Mouse (Mus musculus): ENCODE measurements at regions not wholly inside any gene's neighbourhood (a gene's known extent, or its start where the extent isn't known, plus 50 kb on each side); places are given as distances from the start of the nearest gene placed in this dataset.

DNA sequence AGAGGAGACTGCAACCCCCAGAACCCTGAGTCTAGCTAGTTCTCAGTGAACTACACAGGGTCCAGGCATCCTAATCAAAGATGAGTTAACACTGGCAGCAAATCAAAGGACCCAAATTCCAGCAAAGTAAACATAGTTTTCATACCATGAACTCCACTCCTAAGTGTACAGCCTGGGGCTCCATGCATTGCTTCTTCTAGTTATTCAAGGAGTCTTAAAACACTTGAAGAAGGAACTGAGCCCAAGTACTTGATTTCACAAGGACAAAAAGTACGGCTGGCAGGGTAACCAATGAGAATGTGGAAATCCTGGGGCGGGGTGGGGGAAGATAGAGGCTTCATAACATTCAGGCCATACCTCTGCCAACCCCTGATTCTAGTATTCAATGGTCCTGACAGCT lies 297.0 kb upstream of the Tle4 start:
- DNase-seq (ENCODE audit: low spot score) (no peak), ATAC-seq (replicated peaks; ENCODE audit: low FRiP score) (no peak)
- 87% methylated on average over 2 of the region's 2 CpGs for WGBS
- no peaks in the 10 kb centered on the region for H3K36me3 ChIP-seq (ENCODE audit: control insufficient read depth, insufficient read depth, low read length)
- peaks cover 10% of the 10 kb centered on the region; the same call in 1 of the 2 replicates for H3K4me1 ChIP-seq (replicated peaks; ENCODE audit: control insufficient read depth, insufficient read depth, low read length)
- no peak overlapping the region for H3K4me3 ChIP-seq (ENCODE audit: low read depth, low read length)
- H3K4me2 ChIP-seq (ENCODE audit: low read depth, low read length, severe bottlenecking), result no peak overlapping the region
- no peaks in the 10 kb centered on the region for H3K9me3 ChIP-seq (ENCODE audit: control insufficient read depth, low read length)
- H3K27me3 ChIP-seq (ENCODE audit: control insufficient read depth, insufficient read depth, low read length), result no peaks in the 10 kb centered on the region; the same call in 1 of the 2 replicates
- no peak overlapping the region for H3K27ac ChIP-seq (ENCODE audit: low read depth, low read length)
- H3K9ac ChIP-seq (ENCODE audit: low read length), result no peak overlapping the region

DNA sequence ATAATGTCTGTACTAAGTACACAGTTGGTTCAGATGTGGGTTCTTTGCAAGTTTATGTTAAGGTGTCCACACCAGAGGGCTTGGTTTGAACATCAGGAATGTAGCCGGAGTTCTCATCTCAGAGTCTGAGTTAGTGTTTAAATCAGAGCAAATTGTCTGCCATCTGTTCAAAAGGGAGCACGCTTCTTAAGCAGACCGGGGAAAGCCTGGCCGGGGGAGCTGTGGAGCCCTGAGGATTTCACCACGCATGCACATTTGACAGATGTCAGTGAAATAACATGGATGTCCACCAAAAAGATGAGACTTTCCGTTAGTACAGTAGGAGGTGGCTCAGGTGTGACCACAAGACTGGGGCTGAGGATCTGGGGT lies 294.5 kb upstream of the Tle4 start:
- Histone ChIP-seq H3K4me2 (ENCODE audit: low read depth, low read length, severe bottlenecking) (no peak overlapping the region), H3K4me3 (ENCODE audit: low read depth, low read length) (no peak overlapping the region), H3K27me3 (ENCODE audit: control insufficient read depth, insufficient read depth, low read length) (no peaks in the 10 kb centered on the region; the same call in 1 of the 2 replicates), H3K9me3 (ENCODE audit: control insufficient read depth, low read length) (no peaks in the 10 kb centered on the region), H3K36me3 (ENCODE audit: control insufficient read depth, insufficient read depth, low read length) (no peaks in the 10 kb centered on the region), H3K9ac (ENCODE audit: low read length) (no peak overlapping the region), H3K4me1 (replicated peaks; ENCODE audit: control insufficient read depth, insufficient read depth, low read length) (peaks cover 20% of the 10 kb centered on the region), H3K27ac (ENCODE audit: low read depth, low read length) (no peak overlapping the region)
- DNase-seq (ENCODE audit: low spot score), result no peak
- WGBS, result 41% methylated on average over 6 of the region's 6 CpGs
- no peak for ATAC-seq (replicated peaks; ENCODE audit: low FRiP score)

DNA sequence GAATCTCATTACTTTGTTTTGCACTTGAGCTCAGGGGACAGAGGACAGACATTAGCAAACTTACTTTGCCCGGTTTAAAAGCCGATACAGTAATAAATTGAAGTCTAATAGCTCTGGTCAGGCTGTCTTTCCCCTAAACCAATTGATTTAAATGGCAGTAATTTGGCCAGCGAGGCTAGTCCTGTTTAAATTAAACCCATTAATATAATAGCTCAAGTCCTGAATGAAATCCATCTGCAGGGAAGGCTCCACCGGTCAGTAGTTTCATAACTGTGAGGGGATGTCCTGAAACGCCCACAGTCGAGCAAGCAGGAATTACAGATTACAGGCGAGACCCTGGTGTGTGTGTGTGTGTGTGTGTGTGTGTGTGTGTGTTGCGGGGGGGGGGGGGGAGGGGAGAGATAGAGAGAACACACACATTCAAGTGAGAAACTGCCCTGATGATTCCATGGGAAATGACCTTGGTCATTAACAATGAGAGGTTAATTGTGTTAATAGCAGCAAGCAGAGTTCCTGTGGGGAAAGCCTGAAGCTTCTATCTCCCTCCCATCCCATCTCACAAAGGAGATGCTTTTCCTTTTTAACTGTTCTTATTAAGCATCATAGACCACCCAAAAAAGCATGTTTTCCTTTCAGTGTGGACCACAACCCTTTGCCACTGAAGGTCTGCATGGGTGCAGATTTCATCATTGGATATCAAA lies 294.0 kb upstream of the Tle4 start:
- Histone ChIP-seq H3K4me3 (ENCODE audit: low read depth, low read length) (no peak overlapping the region), H3K9me3 (ENCODE audit: control insufficient read depth, low read length) (no peaks in the 10 kb centered on the region), H3K9ac (ENCODE audit: low read length) (no peak overlapping the region), H3K27ac (ENCODE audit: low read depth, low read length) (no peak overlapping the region), H3K36me3 (ENCODE audit: control insufficient read depth, insufficient read depth, low read length) (no peaks in the 10 kb centered on the region), H3K4me1 (replicated peaks; ENCODE audit: control insufficient read depth, insufficient read depth, low read length) (peaks cover 20% of the 10 kb centered on the region), H3K27me3 (ENCODE audit: control insufficient read depth, insufficient read depth, low read length) (no peaks in the 10 kb centered on the region; the same call in 1 of the 2 replicates), H3K4me2 (ENCODE audit: low read depth, low read length, severe bottlenecking) (peak overlapping the region; percentile 44; the same call in 1 of the 2 replicates)
- WGBS, result 8% methylated on average over 7 of the region's 8 CpGs
- no peak for ATAC-seq (replicated peaks; ENCODE audit: low FRiP score)
- no peak for DNase-seq (ENCODE audit: low spot score)

- Histone ChIP-seq H3K27ac (ENCODE audit: low read depth, low read length) (peak overlapping the region; percentile 85), H3K4me3 (ENCODE audit: low read depth, low read length) (0 out of 2 replicates have a peak overlapping the region, but pooled peaks have one; percentile 8), H3K36me3 (ENCODE audit: control insufficient read depth, insufficient read depth, low read length) (no peaks in the 10 kb centered on the region), H3K4me2 (ENCODE audit: low read depth, low read length, severe bottlenecking) (peak overlapping the region; percentile 44), H3K9ac (ENCODE audit: low read length) (no peak overlapping the region), H3K4me1 (replicated peaks; ENCODE audit: control insufficient read depth, insufficient read depth, low read length) (peaks cover 20% of the 10 kb centered on the region), H3K9me3 (ENCODE audit: control insufficient read depth, low read length) (no peaks in the 10 kb centered on the region), H3K27me3 (ENCODE audit: control insufficient read depth, insufficient read depth, low read length) (peaks cover under 1% of the 10 kb centered on the region; the same call in 1 of the 2 replicates)
- no peak for DNase-seq (ENCODE audit: low spot score)
- whole genome bisulfite sequencing, result under 1% methylated on average over 9 of the region's 9 CpGs
- ATAC-seq (replicated peaks; ENCODE audit: low FRiP score), result peak; percentile 49
Observed at GRCm38 (mm10) chr19:14891090-14891428, 293.2 kb upstream of the Tle4 start.

DNA sequence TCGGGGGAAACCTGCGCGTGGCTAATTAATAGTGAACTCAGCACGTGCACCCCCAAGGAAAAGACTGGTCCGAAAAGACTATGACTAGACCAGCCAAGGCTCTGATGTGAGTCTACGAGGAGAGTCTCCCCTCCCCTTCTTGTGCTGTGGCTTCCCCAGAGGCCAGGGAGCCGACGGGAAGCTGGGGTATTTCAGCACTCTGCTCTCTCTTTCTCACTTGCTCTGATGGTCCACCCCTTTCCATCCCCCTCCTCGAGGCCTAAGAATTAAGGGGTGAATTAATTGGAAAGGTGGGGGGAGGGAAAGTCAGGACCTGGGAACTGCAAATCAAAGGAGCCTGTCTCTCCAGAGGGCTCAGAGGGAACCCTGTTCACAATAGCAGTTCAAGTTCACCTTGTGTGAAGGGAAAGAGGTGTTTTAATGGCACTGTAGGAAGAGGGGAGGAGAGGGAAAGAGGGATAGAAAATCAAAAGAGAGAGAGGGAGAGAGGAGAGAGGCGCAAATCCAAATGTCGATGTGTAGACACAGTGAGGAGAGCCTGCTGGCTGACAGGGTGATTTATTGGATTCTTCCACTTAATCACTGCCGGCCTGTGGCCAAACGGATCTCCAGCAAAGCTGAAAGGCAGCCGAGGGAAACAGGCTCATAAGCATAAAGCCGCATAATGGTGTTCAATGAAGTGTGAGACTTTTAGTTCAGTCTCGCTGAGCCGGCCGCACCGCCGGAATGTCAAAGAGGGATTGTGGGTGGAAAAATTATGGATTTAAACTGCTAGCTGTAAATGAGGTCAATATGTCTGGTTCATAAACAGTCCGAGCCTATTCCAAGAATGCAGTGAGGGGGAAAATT lies 292.6 kb upstream of the Tle4 start:
- no peaks in the 10 kb centered on the region for H3K36me3 ChIP-seq (ENCODE audit: control insufficient read depth, insufficient read depth, low read length)
- WGBS, result under 1% methylated on average over 21 of the region's 21 CpGs
- ATAC-seq (replicated peaks; ENCODE audit: low FRiP score), result peak; percentile 86
- H3K27me3 ChIP-seq (ENCODE audit: control insufficient read depth, insufficient read depth, low read length), result peaks cover 2% of the 10 kb centered on the region; the same call in 1 of the 2 replicates
- peak; percentile 87 for DNase-seq (ENCODE audit: low spot score)
- peak overlapping the region; percentile 44 for H3K4me2 ChIP-seq (ENCODE audit: low read depth, low read length, severe bottlenecking)
- H3K9me3 ChIP-seq (ENCODE audit: control insufficient read depth, low read length), result no peaks in the 10 kb centered on the region
- peaks cover 20% of the 10 kb centered on the region for H3K4me1 ChIP-seq (replicated peaks; ENCODE audit: control insufficient read depth, insufficient read depth, low read length)
- peak overlapping the region; percentile 8; the same call in 1 of the 2 replicates for H3K4me3 ChIP-seq (ENCODE audit: low read depth, low read length)
- H3K27ac ChIP-seq (ENCODE audit: low read depth, low read length), result peak overlapping the region; percentile 85
- peak overlapping the region; percentile 27; the same call in 1 of the 2 replicates for H3K9ac ChIP-seq (ENCODE audit: low read length)

- Histone ChIP-seq H3K4me3 (ENCODE audit: low read depth, low read length) (no peak overlapping the region), H3K27me3 (ENCODE audit: control insufficient read depth, insufficient read depth, low read length) (0 out of 2 replicates have a peak, but pooled peaks cover 2% of the 10 kb centered on the region), H3K4me2 (ENCODE audit: low read depth, low read length, severe bottlenecking) (peak overlapping the region; percentile 44; the same call in 1 of the 2 replicates), H3K27ac (ENCODE audit: low read depth, low read length) (peak overlapping the region; percentile 85), H3K9ac (ENCODE audit: low read length) (peak overlapping the region; percentile 27; the same call in 1 of the 2 replicates), H3K4me1 (replicated peaks; ENCODE audit: control insufficient read depth, insufficient read depth, low read length) (peaks cover 20% of the 10 kb centered on the region), H3K9me3 (ENCODE audit: control insufficient read depth, low read length) (no peaks in the 10 kb centered on the region), H3K36me3 (ENCODE audit: control insufficient read depth, insufficient read depth, low read length) (no peaks in the 10 kb centered on the region)
- DNase-seq (ENCODE audit: low spot score), result no peak
- WGBS, result 24% methylated on average over 3 of the region's 3 CpGs
- ATAC-seq (replicated peaks; ENCODE audit: low FRiP score), result peak; percentile 21
Observed at GRCm38 (mm10) chr19:14889794-14890193, 291.9 kb upstream of the Tle4 start.

DNA sequence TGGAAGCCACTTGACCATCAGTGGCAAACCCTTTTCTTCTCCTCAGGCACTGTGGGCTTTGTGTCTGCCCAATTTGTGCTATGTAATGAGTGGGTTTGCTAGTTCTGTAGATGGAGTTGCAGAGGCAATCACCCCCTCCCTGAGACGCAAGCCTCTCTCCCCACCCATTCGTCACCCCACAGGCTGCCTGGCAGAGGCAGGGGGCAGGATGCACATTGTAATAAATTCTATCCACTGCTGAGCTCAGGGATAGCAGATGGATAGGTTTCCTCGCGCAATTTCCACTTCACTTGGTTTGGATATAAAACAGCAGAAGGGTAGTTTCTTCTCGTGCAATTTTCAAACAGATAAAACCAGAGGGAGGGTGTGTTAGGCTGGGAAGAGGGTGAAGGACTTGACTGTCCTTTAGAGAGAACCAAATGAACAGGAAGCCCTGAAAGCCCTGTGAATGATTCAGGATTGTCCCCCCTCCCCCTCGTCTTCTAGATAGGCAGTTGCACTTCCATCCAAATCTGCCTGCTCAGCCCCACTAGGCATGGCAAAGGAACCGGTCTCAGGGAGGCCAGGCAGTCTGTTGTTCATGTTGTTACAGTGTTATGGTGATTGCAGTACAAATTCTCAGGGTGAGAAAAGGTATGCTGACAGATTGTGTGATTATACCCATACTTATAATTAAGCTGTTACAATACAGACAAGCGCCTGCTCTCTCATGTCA lies 286.0 kb upstream of the Tle4 start:
- H3K9ac ChIP-seq (ENCODE audit: low read length), result no peak overlapping the region
- DNase-seq (ENCODE audit: low spot score) (no peak), ATAC-seq (replicated peaks; ENCODE audit: low FRiP score) (peak; percentile 44; the same call in 1 of the 2 replicates)
- H3K4me3 ChIP-seq (ENCODE audit: low read depth, low read length), result no peak overlapping the region
- H3K4me2 ChIP-seq (ENCODE audit: low read depth, low read length, severe bottlenecking), result no peak overlapping the region
- 46% methylated on average over 8 of the region's 8 CpGs for WGBS
- no peaks in the 10 kb centered on the region for H3K36me3 ChIP-seq (ENCODE audit: control insufficient read depth, insufficient read depth, low read length)
- H3K27ac ChIP-seq (ENCODE audit: low read depth, low read length), result no peak overlapping the region
- peaks cover 3% of the 10 kb centered on the region; the same call in 1 of the 2 replicates for H3K4me1 ChIP-seq (replicated peaks; ENCODE audit: control insufficient read depth, insufficient read depth, low read length)
- H3K9me3 ChIP-seq (ENCODE audit: control insufficient read depth, low read length), result no peaks in the 10 kb centered on the region
- H3K27me3 ChIP-seq (ENCODE audit: control insufficient read depth, insufficient read depth, low read length), result 0 out of 2 replicates have a peak, but pooled peaks cover 2% of the 10 kb centered on the region

DNA sequence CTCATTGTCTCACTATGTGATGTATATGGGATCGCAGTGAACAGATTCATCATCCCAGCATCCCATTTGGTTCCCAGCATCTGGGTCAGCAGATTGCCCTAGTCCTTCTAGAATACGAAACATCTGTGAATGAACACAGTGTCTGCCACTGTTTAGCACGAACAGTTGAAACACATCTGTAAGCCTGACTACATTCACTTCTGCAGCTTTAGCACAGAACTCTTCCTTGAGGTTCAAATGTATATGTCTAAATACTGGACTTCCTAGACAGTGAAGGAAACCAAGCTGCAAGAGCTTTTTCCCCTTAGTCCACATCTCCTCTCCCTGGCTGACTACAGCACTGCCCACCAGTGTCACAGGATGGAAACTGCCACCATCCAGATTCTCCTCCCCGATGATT lies 283.0 kb upstream of the Tle4 start:
- no peak for DNase-seq (ENCODE audit: low spot score)
- 92% methylated on average over 4 of the region's 4 CpGs for WGBS
- ATAC-seq (replicated peaks; ENCODE audit: low FRiP score), result no peak
- no peak overlapping the region for H3K27ac ChIP-seq (ENCODE audit: low read depth, low read length)
- H3K36me3 ChIP-seq (ENCODE audit: control insufficient read depth, insufficient read depth, low read length), result no peaks in the 10 kb centered on the region
- no peaks in the 10 kb centered on the region for H3K27me3 ChIP-seq (ENCODE audit: control insufficient read depth, insufficient read depth, low read length)
- no peak overlapping the region for H3K4me3 ChIP-seq (ENCODE audit: low read depth, low read length)
- H3K9me3 ChIP-seq (ENCODE audit: control insufficient read depth, low read length), result no peaks in the 10 kb centered on the region
- 0 out of 2 replicates have a peak, but pooled peaks cover 3% of the 10 kb centered on the region for H3K4me1 ChIP-seq (replicated peaks; ENCODE audit: control insufficient read depth, insufficient read depth, low read length)
- H3K9ac ChIP-seq (ENCODE audit: low read length), result no peak overlapping the region
- no peak overlapping the region for H3K4me2 ChIP-seq (ENCODE audit: low read depth, low read length, severe bottlenecking)

Measured in forebrain, embryonic 11.5 days (tissue).